Mouse (Mus musculus) lung, postnatal 0 days (tissue): ENCODE measurements around the gene Polr1a. TPM values are rescaled to one million over a fixed set of nuclear protein-coding genes. Genes with fewer than 3 reads are reported as not detected.
"Not testable (repeated sequence)": the region's sequence is repeated elsewhere in the genome, so short reads cannot be mapped to it uniquely, and the experiment has no call there.

ENCODE experiments used
- ATAC-seq: fragments of 200-750 bp; cut with Nextera tagmentation; 2 replicates; pipeline ENCODE4 v1.8.0; 2017; ENCODE audit warnings: moderate library complexity
- DNase-seq: peaks from one replicate; pipeline ENCODE4 v3.0.0-alpha.2; 2016; ENCODE audit warnings: low spot score
- H3K27ac ChIP-seq: fragments of 300-500 bp; sonication (generic); 2 replicates; pipeline ENCODE4 v1.5.1; 2014; ENCODE audit warnings: antibody characterized with exemption, mild to moderate bottlenecking, low read length, mixed read lengths
- H3K27me3 ChIP-seq: fragments of 300-500 bp; sonication (generic); replicated peaks from 2 replicates; pipeline ENCODE4 v1.6.1; 2014; ENCODE audit warnings: low read length, mixed read lengths; ENCODE audit not compliant: insufficient read depth
- H3K36me3 ChIP-seq: fragments of 300-500 bp; sonication (generic); 2 replicates; pipeline ENCODE4 v1.6.1; 2014; ENCODE audit warnings: low read length, mixed read lengths; ENCODE audit not compliant: insufficient read depth
- H3K4me1 ChIP-seq: fragments of 300-500 bp; sonication (generic); 2 replicates; pipeline ENCODE4 v1.6.1; 2014; ENCODE audit warnings: antibody characterized with exemption, low read depth, low read length, mixed read lengths; ENCODE audit not compliant: insufficient read depth
- H3K4me2 ChIP-seq: fragments of 300-500 bp; sonication (generic); replicated peaks from 2 replicates; pipeline ENCODE4 v1.6.1; 2014; ENCODE audit warnings: low read depth, mild to moderate bottlenecking, low read length, moderate library complexity, mixed read lengths
- H3K4me3 ChIP-seq: fragments of 300-500 bp; sonication (generic); 2 replicates; pipeline ENCODE4 v1.5.1; 2014; ENCODE audit warnings: low read depth, low read length
- H3K9ac ChIP-seq: fragments of 300-500 bp; sonication (generic); replicated peaks from 2 replicates; pipeline ENCODE4 v1.6.1; 2014; ENCODE audit warnings: low read depth, mild to moderate bottlenecking
- H3K9me3 ChIP-seq: fragments of 300-500 bp; sonication (generic); 2 replicates; pipeline ENCODE4 v1.6.1; 2016; ENCODE audit warnings: low read length, mixed read lengths
- CTCF ChIP-seq: IDR thresholded peaks from 2 replicates; pipeline ENCODE4 v1.5.1; 2016; ENCODE audit warnings: antibody characterized with exemption, mild to moderate bottlenecking
- EP300 ChIP-seq: IDR thresholded peaks from 2 replicates; pipeline ENCODE4 v1.6.1; 2016; ENCODE audit warnings: antibody characterized with exemption, mild to moderate bottlenecking, control low read depth
- WGBS: fragments of 180-500 bp; shearing (Covaris S2); extraction: QIAGEN DNeasy Blood & Tissue Kit; methylation state at CpG from one replicate; pipeline ENCODE4 v1.1.7; 2014; 5-methylcytosine and 5-hydroxymethylcytosine counted together
- polyA plus RNA-seq: library from polyadenylated mRNA; unstranded; fragments of >200 nt; fragmentation: Nextera tagmentation; extraction: Ambion mirVana; gene quantifications from 2 replicates; pipeline ENCODE4 v1.2.1, GENCODE M21; 2015

Polr1a gene
- polyA plus RNA-seq, 1 experiment from 2014 or later = 6.1 TPM

- Histone ChIP-seq H3K27me3 (no peaks in the 10 kb centered on the region), H3K9ac (peak overlapping the region; percentile 37; the same call in 1 of the 2 replicates), H3K9me3 (no peaks in the 10 kb centered on the region), H3K36me3 (peaks cover 16% of the 10 kb centered on the region), H3K4me3 (peak overlapping the region; percentile 61), H3K4me1 (0 out of 2 replicates have a peak, but pooled peaks cover 4% of the 10 kb centered on the region), H3K27ac (no peak overlapping the region), H3K4me2 (peak overlapping the region; percentile 62)
- TF ChIP-seq CTCF = no peak
- TF ChIP-seq EP300 = no peak
- 5% methylated on average over 4 of the region's 4 CpGs for WGBS
- ATAC-seq (no peak), DNase-seq (no peak)
Observed at GRCm38 (mm10) chr6:71907702-71908235, 1.1 kb upstream of the Polr1a start.

- Histone ChIP-seq H3K4me3 (peak overlapping the region; percentile 61), H3K4me2 (peak overlapping the region; percentile 62), H3K9ac (peak overlapping the region; percentile 37; the same call in 1 of the 2 replicates), H3K27me3 (no peaks in the 10 kb centered on the region), H3K36me3 (0 out of 2 replicates have a peak, but pooled peaks cover 6% of the 10 kb centered on the region), H3K27ac (no peak overlapping the region), H3K9me3 (no peaks in the 10 kb centered on the region), H3K4me1 (0 out of 2 replicates have a peak, but pooled peaks cover 4% of the 10 kb centered on the region)
- WGBS = 17% methylated on average over 10 of the region's 10 CpGs
- no peak for TF ChIP-seq CTCF
- TF ChIP-seq EP300 = no peak
- no peak for DNase-seq
- peak; percentile 1; the same call in 1 of the 2 replicates for ATAC-seq
Observed at GRCm38 (mm10) chr6:71909384-71909783, 531 bp downstream of the Polr1a start.

GRCm38 (mm10) chr6:71909840-71910239 lies 987 bp downstream of the Polr1a start:
- 63% methylated on average over 6 of the region's 6 CpGs for WGBS
- DNase-seq (no peak), ATAC-seq (no peak)
- H3K27ac ChIP-seq = no peak overlapping the region
- H3K4me3 ChIP-seq = peak overlapping the region; percentile 61; the same call in 1 of the 2 replicates
- no peak for TF ChIP-seq EP300
- TF ChIP-seq CTCF = 0 out of 2 replicates have a peak, but pooled peaks have one; percentile 27
- no peak overlapping the region for H3K9ac ChIP-seq
- no peaks in the 10 kb centered on the region for H3K27me3 ChIP-seq
- no peaks in the 10 kb centered on the region for H3K9me3 ChIP-seq
- peak overlapping the region; percentile 62; the same call in 1 of the 2 replicates for H3K4me2 ChIP-seq
- 0 out of 2 replicates have a peak, but pooled peaks cover 4% of the 10 kb centered on the region for H3K4me1 ChIP-seq
- 0 out of 2 replicates have a peak, but pooled peaks cover 6% of the 10 kb centered on the region for H3K36me3 ChIP-seq

- ATAC-seq (no peak), DNase-seq (no peak)
- 51% methylated on average over 5 of the region's 5 CpGs for WGBS
Observed at GRCm38 (mm10) chr6:71911686-71912450, 3.0 kb downstream of the Polr1a start.

GRCm38 (mm10) chr6:71920752-71921151 lies 11.9 kb downstream of the Polr1a start:
- Histone ChIP-seq H3K4me1 (no peaks in the 10 kb centered on the region), H3K27ac (no peak overlapping the region), H3K4me3 (no peak overlapping the region), H3K27me3 (no peaks in the 10 kb centered on the region), H3K9ac (no peak overlapping the region), H3K4me2 (no peak overlapping the region), H3K9me3 (no peaks in the 10 kb centered on the region), H3K36me3 (0 out of 2 replicates have a peak, but pooled peaks cover 4% of the 10 kb centered on the region)
- no peak for TF ChIP-seq EP300
- TF ChIP-seq CTCF = no peak
- ATAC-seq (no peak), DNase-seq (no peak)
- 91% methylated on average over 7 of the region's 7 CpGs for WGBS

More at GRCm38 (mm10) chr6:71911686-71912450, 3.0 kb downstream of the Polr1a start:
- H3K4me2 ChIP-seq = no peak overlapping the region
- H3K4me1 ChIP-seq = 0 out of 2 replicates have a peak, but pooled peaks cover 4% of the 10 kb centered on the region
- H3K9ac ChIP-seq = no peak overlapping the region
- TF ChIP-seq CTCF = no peak
- H3K4me3 ChIP-seq = no peak overlapping the region
- H3K27me3 ChIP-seq = no peaks in the 10 kb centered on the region
- H3K36me3 ChIP-seq = 0 out of 2 replicates have a peak, but pooled peaks cover 3% of the 10 kb centered on the region
- no peak overlapping the region for H3K27ac ChIP-seq
- H3K9me3 ChIP-seq = no peaks in the 10 kb centered on the region

GRCm38 (mm10) chr6:71925233-71925632 lies 16.4 kb downstream of the Polr1a start:
- H3K27me3 ChIP-seq, H3K4me3 ChIP-seq, H3K9me3 ChIP-seq, H3K4me1 ChIP-seq, H3K9ac ChIP-seq, DNase-seq, H3K4me2 ChIP-seq, ATAC-seq, H3K27ac ChIP-seq, H3K36me3 ChIP-seq: not testable (repeated sequence)
- WGBS = 86% methylated on average over 5 of the region's 5 CpGs
